8 mouse cellular contexts compared by ENCODE assay signal in the genomic region with DNA sequence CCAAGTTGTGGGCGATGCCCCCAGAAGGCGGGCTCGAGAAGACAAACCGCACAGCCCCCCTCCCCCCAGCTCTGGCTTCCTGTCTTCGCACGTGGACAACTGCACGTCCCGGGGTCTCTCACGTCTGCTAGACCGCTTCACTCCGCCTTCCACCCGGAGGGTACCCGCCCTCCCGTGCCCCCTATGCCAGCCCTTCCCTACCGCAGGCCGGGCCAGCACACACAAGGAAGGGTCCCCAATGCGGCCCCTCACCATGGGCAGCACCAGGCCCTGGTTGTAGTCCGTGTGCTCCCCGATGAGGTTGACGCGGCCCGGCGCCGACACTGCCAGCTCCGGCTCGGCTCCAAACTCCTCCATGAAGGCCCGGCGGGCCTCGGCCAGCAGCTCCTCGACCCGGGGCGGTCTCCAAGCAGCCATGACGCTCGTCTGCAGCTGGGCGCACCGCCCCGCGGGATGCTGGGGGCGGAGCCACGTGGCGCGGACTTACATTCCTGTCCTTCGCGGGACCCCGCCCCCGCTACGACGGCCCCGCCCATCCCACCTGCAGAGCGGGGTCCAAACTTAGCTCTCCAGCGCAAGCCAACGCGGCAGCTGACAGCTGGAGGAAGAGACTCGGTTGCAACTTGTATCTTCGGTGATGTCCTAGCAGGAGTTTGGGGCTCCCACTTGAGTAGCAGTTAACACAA. TPM values are rescaled to one million over a fixed set of nuclear protein-coding genes. Genes with fewer than 3 reads are reported as not detected.
DNase-seq lines count a peak whose midpoint lies in the region; ATAC-seq and TF ChIP-seq lines count a peak whose summit lies in the region.

TSS of gene Galk1 (minus strand) at position 458 of the 686 bp plus-strand sequence.

- in situ Hi-C loops in Patski (cut with MboI; ENCODE audit: low pct_unique_long_range_greater_than_20kb): no loop called here

- H3K36me3 ChIP-seq in hindbrain, embryonic 14.5 days (replicated peaks; ENCODE audit: control insufficient read depth, insufficient read depth): no peaks in the 10 kb centered on the region; the same call in 1 of the 2 replicates

- no peaks in the 10 kb centered on the region for H3K27me3 ChIP-seq in Patski
- no peaks in the 10 kb centered on the region for H3K27me3 ChIP-seq in hindbrain, embryonic 14.5 days (ENCODE audit: control insufficient read depth, insufficient read depth, low read length)

- POLR2A ChIA-PET in Patski (lab: Charles Lee): interaction anchor here (0.6 to 1.0 kb wide), 2 partner anchors 73 to 171 kb away, joined by 3 read pairs; no protein-coding TSS in a partner anchor

- under 1% methylated on average over 53 of the region's 55 CpGs for WGBS in hindbrain, embryonic 14.5 days

- peak within 1 kb of the TSS; percentile 55 for H3K27ac ChIP-seq in hindbrain, embryonic 14.5 days

- peak within 1 kb of the TSS; percentile 69 for H3K4me2 ChIP-seq in hindbrain, embryonic 14.5 days (replicated peaks)

- H3K4me1 ChIP-seq in hindbrain, embryonic 14.5 days (replicated peaks; ENCODE audit: control insufficient read depth, insufficient read depth, low read length): peaks cover 16% of the 10 kb centered on the region

- CTCF ChIA-PET in Patski (lab: Charles Lee): interaction anchor here (0.9 to 1.2 kb wide), 3 partner anchors 8 to 69 kb away, joined by 3 to 5 read pairs (median 3); no protein-coding TSS in a partner anchor

- peak; percentile 67 for ATAC-seq in Patski
- ATAC-seq in hindbrain, embryonic 14.5 days (ENCODE audit: low FRiP score): peak; percentile 86

- peak within 1 kb of the TSS; percentile 77 for H3K9ac ChIP-seq in hindbrain, embryonic 14.5 days

- H3K4me3 ChIP-seq in hindbrain, embryonic 14.5 days (replicated peaks; ENCODE audit: low read length): peak within 1 kb of the TSS; percentile 46

- TF ChIP-seq CTCF in Patski (IDR thresholded peaks at IDR 0.05): no peak

- DNase-seq in Patski (ENCODE audit: low read depth, low spot score): no peak
- DNase-seq in cerebellum, postnatal 36 days: peak; percentile 52 to 70
- DNase-seq in frontal cortex, postnatal 36 days (ENCODE audit: low spot score in 2 of 2): peak; percentile 73 to 85
- peak; percentile 80 for DNase-seq in hindbrain, embryonic 14.5 days (ENCODE audit: low spot score)
- peak; percentile 73 to 76 for DNase-seq in layer of hippocampus, postnatal 36 days
- DNase-seq in lung, postnatal 25 days (ENCODE audit: low spot score): peak; percentile 91
- peak; percentile 92 for DNase-seq in retina, embryonic 14.5 days (ENCODE audit: low spot score)
- peak; percentile 96 to 99 for DNase-seq in thymus, postnatal 36 days

- no peaks in the 10 kb centered on the region for H3K9me3 ChIP-seq in hindbrain, embryonic 14.5 days (ENCODE audit: control insufficient read depth, low read length)

RNA-seq across cellular contexts. Expression of gene Galk1, which starts in this region (rescaled TPM):
- polyA plus RNA-seq in Patski (2021): 100 TPM
- polyA plus RNA-seq in hindbrain, embryonic 14.5 days (2014; fragmentation: Nextera tagmentation; extraction: Ambion mirVana): 48.6 and 54.4 TPM in 2 replicates
- 10 to 100 TPM; 13.4 to 14.2 TPM for total RNA-seq in layer of hippocampus, postnatal 36 days (2021)
